Mouse (Mus musculus) lung, adult 2 months (tissue): ENCODE measurements around the gene Rab2b. TPM values are rescaled to one million over a fixed set of nuclear protein-coding genes. Genes with fewer than 3 reads are reported as not detected.

ENCODE experiments used
- DNase-seq: peaks from one replicate; pipeline ENCODE4 v3.0.0; 2022
- H3K4me1 ChIP-seq: fragments of 200-500 bp; 2 replicates; pipeline ENCODE4 v1.6.1; 2011; ENCODE audit warnings: low read length; ENCODE audit not compliant: control insufficient read depth, insufficient read depth
- H3K4me3 ChIP-seq: fragments of 200-500 bp; replicated peaks from 2 replicates; pipeline ENCODE3; 2011; ENCODE audit warnings: low read depth, mild to moderate bottlenecking, control low read depth, low read length; ENCODE audit errors: extremely low read depth
- CTCF ChIP-seq: fragments of 200-500 bp; IDR thresholded peaks from 2 replicates; pipeline ENCODE4 v1.5.1; 2011; ENCODE audit warnings: mild to moderate bottlenecking, low read length, control low read depth; ENCODE audit not compliant: insufficient read depth
- POLR2A ChIP-seq: fragments of 200-500 bp; IDR thresholded peaks from 2 replicates; pipeline ENCODE4 v1.6.1; 2011; ENCODE audit warnings: low read depth, mild to moderate bottlenecking, control low read depth, low read length, borderline replicate concordance; ENCODE audit errors: extremely low read depth
- WGBS: fragments of 180-500 bp; shearing (Covaris S2); methylation state at CpG from one replicate; pipeline ENCODE4 v1.1.7; 2018; 5-methylcytosine and 5-hydroxymethylcytosine counted together
- polyA plus RNA-seq: library from polyadenylated mRNA; depleted of rRNA; stranded (reverse); fragments of >200 nt; gene quantifications from 2 replicates; pipeline ENCODE4 v1.2.3, GENCODE M21; 2012

The Rab2b gene
- polyA plus RNA-seq, 1 experiment: 13.0 TPM

- H3K4me1 ChIP-seq: peaks cover 3% of the 10 kb centered on the region
- no peak for TF ChIP-seq CTCF
- no peak for TF ChIP-seq POLR2A
- WGBS: 96% methylated on average over 5 of the region's 5 CpGs
- no peak for DNase-seq
- no peak overlapping the region for H3K4me3 ChIP-seq
Measured at GRCm38 (mm10) chr14:52283629-52284028, 4.3 kb upstream of the Rab2b start.

- no peak for DNase-seq
- Histone ChIP-seq H3K4me3 (peak overlapping the region; percentile 93), H3K4me1 (peaks cover 3% of the 10 kb centered on the region)
- TF ChIP-seq POLR2A (no peak), CTCF (no peak)
- WGBS: 2% methylated on average over 21 of the region's 21 CpGs
Measured at GRCm38 (mm10) chr14:52279747-52280120, 389 bp upstream of the Rab2b start.

GRCm38 (mm10) chr14:52277210-52277609 is 2.1 kb downstream of the Rab2b start:
- WGBS: 92% methylated on average over 4 of the region's 4 CpGs
- TF ChIP-seq CTCF (no peak), POLR2A (no peak)
- Histone ChIP-seq H3K4me1 (peaks cover 3% of the 10 kb centered on the region), H3K4me3 (no peak overlapping the region)
- DNase-seq: no peak

- DNase-seq: no peak
- Histone ChIP-seq H3K4me1 (no peaks in the 10 kb centered on the region), H3K4me3 (no peak overlapping the region)
- 62% methylated on average over 3 of the region's 3 CpGs for WGBS
- TF ChIP-seq POLR2A (no peak), CTCF (no peak)
Measured at GRCm38 (mm10) chr14:52272781-52273180, 6.6 kb downstream of the Rab2b start.

- Histone ChIP-seq H3K4me1 (peaks cover 6% of the 10 kb centered on the region), H3K4me3 (peak within 1 kb of the TSS; percentile 93)
- TF ChIP-seq POLR2A: peak; percentile 71; the same call in 1 of the 2 replicates
- peak; percentile 51 for TF ChIP-seq CTCF
- DNase-seq: peak; percentile 93
- WGBS: under 1% methylated on average over 54 of the region's 54 CpGs
Measured at GRCm38 (mm10) chr14:52257484-52258213, 21.7 kb downstream of the Rab2b start, which contains the start of gene Chd8. Gene Chd8 (minus strand): TSS chr14:52257780.

GRCm38 (mm10) chr14:52256311-52257175 is 22.8 kb downstream of the Rab2b start:
- TF ChIP-seq POLR2A: no peak
- no peak for TF ChIP-seq CTCF
- 4% methylated on average over 18 of the region's 18 CpGs for WGBS
- peak overlapping the region; percentile 93 for H3K4me3 ChIP-seq

GRCm38 (mm10) chr14:52246129-52246528 is 33.2 kb downstream of the Rab2b start:
- 66% methylated on average over 4 of the region's 4 CpGs for WGBS
- Histone ChIP-seq H3K4me3 (no peak overlapping the region), H3K4me1 (peaks cover 7% of the 10 kb centered on the region)
- TF ChIP-seq POLR2A: no peak
- no peak for TF ChIP-seq CTCF
- no peak for DNase-seq

More at GRCm38 (mm10) chr14:52256311-52257175, 22.8 kb downstream of the Rab2b start:
- DNase-seq: peak; percentile 13
- peaks cover 6% of the 10 kb centered on the region for H3K4me1 ChIP-seq

- peak overlapping the region; percentile 64 for H3K4me3 ChIP-seq
- TF ChIP-seq POLR2A (no peak), CTCF (no peak)
- peaks cover 7% of the 10 kb centered on the region for H3K4me1 ChIP-seq
- no peak for DNase-seq
- 9% methylated on average over 7 of the region's 7 CpGs for WGBS
Measured at GRCm38 (mm10) chr14:52244690-52245042, 34.7 kb downstream of the Rab2b start.

- peak; percentile 99 for DNase-seq
- H3K4me3 ChIP-seq: peak overlapping the region; percentile 84
- peaks cover 7% of the 10 kb centered on the region for H3K4me1 ChIP-seq
- TF ChIP-seq CTCF (no peak), POLR2A (peak; percentile 44; the same call in 1 of the 2 replicates)
- WGBS: under 1% methylated on average over 32 of the region's 32 CpGs
Measured at GRCm38 (mm10) chr14:52244041-52244689, 35.2 kb downstream of the Rab2b start.
